Mouse (Mus musculus) central nervous system, embryonic 11.5 days (tissue): ENCODE measurements around the gene Lpo. TPM values are rescaled to one million over a fixed set of nuclear protein-coding genes. Genes with fewer than 3 reads are reported as not detected.

ENCODE experiments used
- polyA plus RNA-seq: library from polyadenylated mRNA; depleted of rRNA; stranded (reverse); fragments of >200 nt; gene quantifications from 2 replicates; pipeline ENCODE4 v1.2.3, GENCODE M21; 2012; rRNA removed

Lpo gene
- polyA plus RNA-seq, result 0.26 and 0.28 TPM in 2 replicates

DNA sequence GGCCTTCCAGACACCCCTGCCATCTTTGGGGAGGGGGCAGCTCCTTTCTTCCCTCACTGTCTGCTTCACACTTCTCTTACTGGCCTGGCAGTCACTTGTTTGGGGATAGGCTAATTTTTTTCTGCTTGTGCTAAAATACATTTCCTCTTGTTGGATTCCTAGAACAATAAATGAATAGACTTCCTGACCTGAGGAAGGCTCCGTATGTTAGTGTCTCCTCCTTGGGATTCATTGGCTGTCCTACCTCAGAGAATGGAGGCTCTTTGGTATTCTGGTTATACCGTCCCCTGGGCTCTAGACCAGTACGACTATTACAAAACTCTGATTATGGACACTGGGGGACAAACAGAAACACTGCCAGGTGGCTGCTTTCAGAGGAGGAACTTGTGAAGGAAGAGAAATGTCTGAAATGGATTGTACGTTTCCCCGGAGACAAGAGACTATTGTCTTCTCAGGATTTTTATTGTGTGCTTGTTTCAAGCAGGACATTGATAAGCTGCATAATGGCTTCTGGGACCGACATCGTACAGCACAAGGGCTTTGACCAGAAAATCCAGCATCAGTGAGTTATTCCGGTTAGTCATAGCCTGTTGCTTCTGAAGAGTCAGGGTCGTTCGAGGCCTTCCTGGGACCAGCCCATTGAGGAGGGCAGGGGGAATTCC is at the start of gene Lpo:
Gene Lpo, minus strand, starts transcription at position 51 of the 662 bp plus-strand sequence.

DNA sequence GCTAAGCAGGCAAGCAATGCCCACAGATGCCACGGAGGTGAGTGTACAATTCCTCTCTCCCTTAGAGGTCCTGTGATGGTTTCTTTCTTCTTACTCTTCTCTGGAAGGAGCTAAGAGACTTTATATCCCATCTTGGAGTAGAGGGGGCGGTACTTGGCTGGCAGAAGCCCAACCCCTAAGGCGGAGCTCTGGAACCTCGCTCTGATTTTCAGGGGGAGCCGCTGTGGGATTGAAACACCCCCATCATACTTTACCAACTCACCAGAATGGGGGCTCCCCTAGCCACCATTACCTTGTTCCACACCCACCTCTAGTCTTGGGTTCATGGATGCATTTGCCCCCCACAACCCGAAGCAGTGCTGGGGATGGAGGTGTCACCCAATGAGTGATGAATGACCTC is 47.3 kb upstream of the Lpo start, which contains the start of gene Epx:
Gene Epx, minus strand, starts transcription at position 101 of the 400 bp plus-strand sequence.

DNA sequence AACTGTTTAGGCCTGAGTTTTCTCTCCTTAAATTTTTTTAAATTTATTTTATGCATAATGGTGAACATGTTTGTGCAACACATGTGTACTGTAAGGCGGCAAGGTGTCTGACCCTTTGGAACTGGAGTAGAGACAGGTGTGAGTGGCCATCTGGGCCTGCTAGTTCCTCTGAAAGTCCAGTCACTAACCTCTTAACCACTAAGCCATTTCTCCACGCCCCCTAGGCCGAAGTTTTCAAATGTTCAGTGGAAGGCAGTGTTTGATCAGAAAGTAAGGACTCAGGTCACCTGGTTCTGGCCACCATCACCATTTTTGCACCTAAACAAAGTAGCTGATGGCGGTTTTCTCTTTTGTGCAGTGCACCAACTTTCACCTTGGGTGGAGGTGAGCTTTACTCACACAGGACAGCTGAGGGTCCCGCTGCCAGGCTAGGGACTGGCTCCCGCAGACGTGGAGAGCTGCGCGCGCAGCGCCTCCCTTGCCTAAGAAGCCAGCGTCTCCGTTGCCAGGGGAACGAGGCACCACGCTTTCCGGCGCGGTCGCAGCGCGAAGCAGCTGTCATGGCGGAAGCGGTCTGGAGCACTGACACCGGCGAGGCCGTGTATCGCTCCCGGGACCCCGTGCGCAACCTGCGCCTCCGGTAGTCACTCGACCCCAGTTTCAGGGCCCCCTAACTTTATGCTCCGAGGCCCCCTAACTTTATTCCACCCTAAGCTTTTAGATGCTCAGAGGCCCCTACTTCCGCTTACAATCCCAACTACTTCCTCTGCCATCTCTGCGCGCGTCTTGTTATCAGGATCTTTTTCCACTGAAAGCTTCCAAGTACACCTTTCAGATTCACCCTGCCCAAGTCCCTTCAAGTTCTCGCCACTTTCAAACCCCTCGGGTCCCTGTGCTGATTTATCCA is 24.9 kb upstream of the Lpo start, which contains the start of gene Mks1:
Gene Mks1, plus strand, starts transcription at position 526 of the 907 bp plus-strand sequence.

DNA sequence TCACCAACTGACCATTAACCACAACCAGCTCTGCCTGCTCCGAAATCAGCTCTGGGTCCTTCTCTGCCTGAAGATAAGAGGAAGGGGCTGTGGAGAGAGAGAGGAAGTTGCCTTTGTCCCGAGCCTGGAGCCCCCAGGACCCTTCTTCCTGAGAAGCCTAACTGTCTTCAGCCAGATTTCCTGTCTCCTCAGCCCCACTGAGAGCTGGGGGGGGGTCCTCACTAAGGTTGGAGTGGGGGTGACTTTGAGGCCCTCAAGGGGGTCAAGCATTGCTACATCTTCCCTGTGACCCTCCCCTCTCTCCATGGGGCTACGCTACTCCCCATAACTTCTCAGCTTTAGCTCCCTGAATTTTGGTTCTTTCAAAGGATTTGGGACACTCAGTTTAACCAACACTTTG is 34.6 kb downstream of the Lpo start, which contains the start of gene Mpo:
Gene Mpo, plus strand, starts transcription at position 122 of the 400 bp plus-strand sequence.

DNA sequence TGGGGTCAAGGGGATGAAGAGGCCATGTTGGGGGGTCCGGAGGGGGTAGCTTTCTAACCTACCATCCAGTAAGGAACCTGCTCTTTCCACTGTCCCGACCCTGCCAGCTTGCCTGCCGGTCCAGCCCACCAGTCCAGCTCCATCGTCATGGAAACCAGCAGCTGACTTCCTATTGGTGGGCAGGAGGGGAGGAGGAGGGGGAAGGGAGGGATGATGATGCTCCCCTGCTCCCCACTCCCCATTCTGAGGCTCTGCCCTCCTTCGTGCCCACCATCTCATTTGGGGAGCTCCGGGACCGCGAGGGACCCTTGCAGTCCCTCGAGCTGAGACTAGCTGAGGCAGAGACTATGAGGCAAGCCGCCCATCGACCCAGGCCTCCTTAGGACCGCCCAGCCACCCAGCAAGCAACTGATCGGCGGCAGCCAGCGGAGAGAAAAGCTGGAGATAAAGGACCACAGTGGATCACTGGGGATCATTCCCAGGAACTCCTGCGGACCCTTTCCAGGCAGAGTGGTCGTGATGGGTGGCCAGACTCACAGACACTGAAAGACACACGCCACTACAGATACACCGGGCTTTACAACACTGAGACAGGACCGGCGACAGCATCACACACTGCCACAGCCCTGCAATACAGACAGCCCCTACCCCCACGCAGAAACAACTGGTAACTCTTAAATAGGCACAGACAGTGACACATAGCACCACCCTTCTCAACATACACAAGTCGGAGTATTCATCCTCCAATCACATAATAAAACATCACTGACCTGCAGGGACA is 67.6 kb downstream of the Lpo start, which contains the start of gene Tspoap1:
Gene Tspoap1, plus strand, starts transcription at position 241 of the 781 bp plus-strand sequence.

Other genes with a start within 250 kb of the Lpo start
- 47.7 and 54.7 TPM in 2 replicates for gene Mtmr4, start 236.1 kb downstream of the Lpo start, polyA plus RNA-seq
- 0.12 and 0.26 TPM in 2 replicates for gene Hsf5, start 211.1 kb downstream of the Lpo start, polyA plus RNA-seq
- 1.8 and 3.5 TPM in 2 replicates for gene Rnf43, start 165.6 kb downstream of the Lpo start, polyA plus RNA-seq
- gene Supt4a, start 90.7 kb downstream of the Lpo start, polyA plus RNA-seq, result 113 and 163 TPM in 2 replicates
- 27.5 and 56.0 TPM in 2 replicates for gene Tspoap1, start 67.7 kb downstream of the Lpo start, polyA plus RNA-seq
- gene Mpo, start 34.7 kb downstream of the Lpo start, polyA plus RNA-seq, result 4.9 and 5.0 TPM in 2 replicates
- gene Mks1, start 24.9 kb upstream of the Lpo start, polyA plus RNA-seq, result 24.2 and 24.6 TPM in 2 replicates
- 0.35 and 0.50 TPM in 2 replicates for gene Epx, start 47.2 kb upstream of the Lpo start, polyA plus RNA-seq
- not detected in 2 replicates for gene Olfr462, start 64.0 kb upstream of the Lpo start, polyA plus RNA-seq
- gene Olfr463, start 69.1 kb upstream of the Lpo start, polyA plus RNA-seq, result not detected in 2 replicates
- 0.02 TPM in 1 of 2 replicates, not detected in the other for gene Olfr464, start 92.7 kb upstream of the Lpo start, polyA plus RNA-seq
- gene Dynll2, start 159.2 kb upstream of the Lpo start, polyA plus RNA-seq, result 143 and 238 TPM in 2 replicates
- gene Srsf1, start 219.1 kb upstream of the Lpo start, polyA plus RNA-seq, result 701 and 860 TPM in 2 replicates
- 34.1 and 59.4 TPM in 2 replicates for gene Vezf1, start 240.0 kb upstream of the Lpo start, polyA plus RNA-seq